Mouse (Mus musculus) bone marrow macrophage, adult 2 months (primary cell): ENCODE measurements at regions not wholly inside any gene's neighbourhood (a gene's known extent, or its start where the extent isn't known, plus 50 kb on each side); places are given as distances from the start of the nearest gene placed in this dataset.

ENCODE experiments used
- CTCF ChIP-seq: IDR thresholded peaks from 2 replicates; pipeline ENCODE4 v1.5.1; 2012; ENCODE audit warnings: low read depth, mild to moderate bottlenecking, low read length, moderate library complexity
- POLR2A ChIP-seq: IDR thresholded peaks from 2 replicates; pipeline ENCODE4 v1.6.1; 2012; ENCODE audit warnings: mild to moderate bottlenecking, low read depth, low read length, borderline replicate concordance

- TF ChIP-seq POLR2A (no peak), CTCF (no peak)
Measured at GRCm38 (mm10) chr11:63671816-63672215, 250.3 kb downstream of the Hs3st3b1 start.
